Mouse (Mus musculus) stomach, postnatal 0 days (tissue): Measurements from ENCODE around the gene Parp8.

Experiments used
- CTCF ChIP-seq: IDR thresholded peaks from 2 replicates; pipeline ENCODE4 v1.5.1; 2016; ENCODE audit warnings: antibody characterized with exemption, low read depth, mild to moderate bottlenecking, moderate library complexity
- EP300 ChIP-seq: optimal IDR thresholded peaks from 2 replicates; pipeline ENCODE3; 2016; ENCODE audit warnings: antibody characterized with exemption

GRCm38 (mm10) chr13:116884422-116884942, 140.9 kb downstream of the Parp8 start:
- TF ChIP-seq CTCF: no peak
- no peak for TF ChIP-seq EP300
